Mouse (Mus musculus): ENCODE results near the gene Gm6812. TPM values are rescaled to one million over a fixed set of nuclear protein-coding genes. Genes with fewer than 3 reads are reported as not detected.
"Not testable (repeated sequence)": the region's sequence is repeated elsewhere in the genome, so short reads cannot be mapped to it uniquely, and the experiment has no call there.

Gene Gm6812
- not detected in 2 replicates for polyA plus RNA-seq (2014; fragmentation: Nextera tagmentation; extraction: Ambion mirVana)

- not testable (repeated sequence) for H3K9me3 ChIP-seq (replicated peaks; ENCODE audit: control insufficient read depth, low read length); H3K4me1 ChIP-seq (ENCODE audit: control insufficient read depth, insufficient read depth, low read length); H3K27me3 ChIP-seq (ENCODE audit: control insufficient read depth, insufficient read depth, low read length); H3K4me3 ChIP-seq (ENCODE audit: low read depth, low read length); H3K36me3 ChIP-seq (ENCODE audit: control insufficient read depth, insufficient read depth, low read length); ATAC-seq (replicated peaks; ENCODE audit: insufficient number of reproducible peaks, low FRiP score, low TSS enrichment); H3K27ac ChIP-seq (ENCODE audit: low read depth, low read length); H3K9ac ChIP-seq (ENCODE audit: low read depth, low read length); H3K4me2 ChIP-seq
- 62% methylated on average over 3 of the region's 5 CpGs for WGBS (ENCODE audit: insufficient replicate concordance)
These were observed at the start of gene Gm6812 for GRCm38 (mm10) chrX:68892953-68893352. Gm6812 (minus strand) TSS chrX:68893053.

- no peaks in the 10 kb centered on the region for H3K4me1 ChIP-seq (ENCODE audit: control insufficient read depth, insufficient read depth, low read length)
- H3K27ac ChIP-seq (ENCODE audit: low read depth, low read length) = no peak overlapping the region
- H3K36me3 ChIP-seq (ENCODE audit: control insufficient read depth, insufficient read depth, low read length) = no peaks in the 10 kb centered on the region
- H3K9me3 ChIP-seq (replicated peaks; ENCODE audit: control insufficient read depth, low read length) = no peaks in the 10 kb centered on the region
- H3K4me2 ChIP-seq = no peak overlapping the region
- H3K4me3 ChIP-seq (ENCODE audit: low read depth, low read length) = no peak overlapping the region
- no peaks in the 10 kb centered on the region for H3K27me3 ChIP-seq (ENCODE audit: control insufficient read depth, insufficient read depth, low read length)
- no peak for ATAC-seq (replicated peaks; ENCODE audit: insufficient number of reproducible peaks, low FRiP score, low TSS enrichment)
- 35% methylated on average over 2 of the region's 2 CpGs for WGBS (ENCODE audit: insufficient replicate concordance)
- H3K9ac ChIP-seq (ENCODE audit: low read depth, low read length) = no peak overlapping the region
These were observed 27.7 kb downstream of the Gm6812 start for GRCm38 (mm10) chrX:68865145-68865544.

Other genes starting within 250 kb of the Gm6812 start
- 47.1 and 47.5 TPM in 2 replicates for gene Fmr1, start 214.5 kb downstream of the Gm6812 start, polyA plus RNA-seq (2014; fragmentation: Nextera tagmentation; extraction: Ambion mirVana)
- 1.3 and 1.4 TPM in 2 replicates for gene Fmr1nb, start 131.2 kb downstream of the Gm6812 start, polyA plus RNA-seq (2014; fragmentation: Nextera tagmentation; extraction: Ambion mirVana)
- gene Gm14698, start 72.0 kb downstream of the Gm6812 start, polyA plus RNA-seq (2014; fragmentation: Nextera tagmentation; extraction: Ambion mirVana) = 3.8 and 6.6 TPM in 2 replicates

Measured in heart, embryonic 11.5 days (tissue).